Mouse (Mus musculus) left cerebral cortex, adult 2 months (tissue): Measurements from ENCODE around the gene Agap2. TPM values are rescaled to one million over a fixed set of nuclear protein-coding genes. Genes with fewer than 3 reads are reported as not detected.
"Not testable (repeated sequence)": the region's sequence is repeated elsewhere in the genome, so short reads cannot be mapped to it uniquely, and the experiment has no call there.

Experiments used
- DNase-seq, 2 experiments: peaks; one replicate each; pipeline ENCODE4 v3.0.0; 2021 to 2022; ENCODE audit warnings: low spot score in 2 of 2, mixed read lengths in 1 of 2; ENCODE audit errors: extremely low spot score in 1 of 2
- H3K27ac ChIP-seq: fragments of 200-600 bp; 2 replicates; pipeline ENCODE4 v1.8.1; 2022
- H3K4me3 ChIP-seq: fragments of 200-600 bp; 2 replicates; pipeline ENCODE4 v1.8.1; 2022
- CTCF ChIP-seq: fragments of 200-600 bp; IDR thresholded peaks from 2 replicates; pipeline ENCODE4 v1.8.1; 2022; ENCODE audit warnings: antibody characterized with exemption, mild to moderate bottlenecking, moderate library complexity
- intact Hi-C: fragments of 180-260 bp; cut with DNase I; formaldehyde crosslinking; loops from one replicate; pipeline ENCODE4 v1.15.1; 2025
- total RNA-seq, 2 experiments: library from RNA; stranded (reverse); gene quantifications; 2 replicates each; pipeline ENCODE4 v1.2.3; 2021

Gene Agap2
- total RNA-seq, 2 experiments from 2014 or later, result 627 to 694 TPM

- Histone ChIP-seq H3K4me3 (no peak overlapping the region), H3K27ac (no peak overlapping the region)
- no peak for TF ChIP-seq CTCF
- DNase-seq, result no peak
- intact Hi-C loops, result no loop called here
Measured at GRCm38 (mm10) chr10:127126579-127126978, 51.5 kb downstream of the Agap2 start.

GRCm38 (mm10) chr10:127127711-127128279, 52.7 kb downstream of the Agap2 start:
- H3K27ac ChIP-seq, result no peak overlapping the region
- intact Hi-C loops, result no loop called here
- H3K4me3 ChIP-seq, result no peak overlapping the region
- no peak for DNase-seq
- no peak for TF ChIP-seq CTCF

GRCm38 (mm10) chr10:127129431-127129830, 54.3 kb downstream of the Agap2 start:
- no peak for TF ChIP-seq CTCF
- Histone ChIP-seq H3K27ac (no peak overlapping the region), H3K4me3 (no peak overlapping the region)
- intact Hi-C loops, result no loop called here
- no peak for DNase-seq

GRCm38 (mm10) chr10:127132469-127132868, 57.4 kb downstream of the Agap2 start:
- DNase-seq, result no peak
- Histone ChIP-seq H3K27ac (no peak overlapping the region), H3K4me3 (no peak overlapping the region)
- TF ChIP-seq CTCF, result no peak
- intact Hi-C loops, result no loop called here

GRCm38 (mm10) chr10:127134394-127135035, 59.4 kb downstream of the Agap2 start:
- H3K27ac ChIP-seq, H3K4me3 ChIP-seq, intact Hi-C loops, DNase-seq: not testable (repeated sequence)
- TF ChIP-seq CTCF, result peak; percentile 30

- no peak for TF ChIP-seq CTCF
- intact Hi-C loops, result no loop called here
- Histone ChIP-seq H3K4me3 (no peak overlapping the region), H3K27ac (no peak overlapping the region)
- DNase-seq, result no peak
Measured at GRCm38 (mm10) chr10:127135118-127135836, 60.2 kb downstream of the Agap2 start.

- Histone ChIP-seq H3K4me3 (no peak overlapping the region), H3K27ac (no peak overlapping the region)
- DNase-seq, result no peak
- TF ChIP-seq CTCF, result no peak
- intact Hi-C loops, result no loop called here
Measured at GRCm38 (mm10) chr10:127136510-127136909, 61.4 kb downstream of the Agap2 start.

- TF ChIP-seq CTCF, result no peak
Measured at GRCm38 (mm10) chr10:127137896-127138295, 62.8 kb downstream of the Agap2 start.

GRCm38 (mm10) chr10:127138328-127139141, 63.5 kb downstream of the Agap2 start:
- intact Hi-C loops, result no loop called here
- Histone ChIP-seq H3K27ac (no peak overlapping the region), H3K4me3 (no peak overlapping the region)
- no peak for TF ChIP-seq CTCF
- DNase-seq, result no peak

More at GRCm38 (mm10) chr10:127137896-127138295, 62.8 kb downstream of the Agap2 start:
- Histone ChIP-seq H3K4me3 (no peak overlapping the region), H3K27ac (no peak overlapping the region)
- no peak for DNase-seq
- intact Hi-C loops, result no loop called here

- TF ChIP-seq CTCF, result no peak
- DNase-seq, result no peak
- intact Hi-C loops, result loop anchor here (5.0 kb wide), 1 partner anchor 191 kb away; no protein-coding TSS in a partner anchor
- Histone ChIP-seq H3K27ac (no peak overlapping the region), H3K4me3 (no peak overlapping the region)
Measured at GRCm38 (mm10) chr10:127140971-127141370, 65.9 kb downstream of the Agap2 start.

- intact Hi-C loops, result loop anchor here (5.0 kb wide), 1 partner anchor 191 kb away; no protein-coding TSS in a partner anchor
- TF ChIP-seq CTCF, result no peak
- no peak overlapping the region for H3K4me3 ChIP-seq
Measured at GRCm38 (mm10) chr10:127141500-127141899, 66.4 kb downstream of the Agap2 start.

More at GRCm38 (mm10) chr10:127141500-127141899, 66.4 kb downstream of the Agap2 start:
- DNase-seq, result no peak
- H3K27ac ChIP-seq, result no peak overlapping the region

Other genes starting within 250 kb of the Agap2 start
- gene Atp23, start 173.9 kb upstream of the Agap2 start, total RNA-seq, result 10 to 100 TPM; 11.7 TPM
- gene Ctdsp2, start 96.6 kb upstream of the Agap2 start, total RNA-seq, result 10 to 100 TPM; 79.4 to 83.8 TPM
- under 1 TPM; 0.18 to 0.28 TPM for gene Avil, start 74.6 kb upstream of the Agap2 start, total RNA-seq
- gene Tsfm, start 44.4 kb upstream of the Agap2 start, total RNA-seq, result 10 to 100 TPM; 30.2 to 30.7 TPM
- gene Mettl1, start 33.9 kb upstream of the Agap2 start, total RNA-seq, result 10 to 100 TPM; 10.1 to 12.3 TPM
- under 1 TPM in 1 of 2 experiments, not detected in 1; 0.21 TPM for gene Eef1akmt3, start 33.8 kb upstream of the Agap2 start, total RNA-seq
- gene Cyp27b1, start 27.0 kb upstream of the Agap2 start, total RNA-seq, result under 1 TPM; 0.36 to 0.77 TPM
- gene March9, start 15.1 kb upstream of the Agap2 start, total RNA-seq, result 10 to 100 TPM; 18.1 to 22.5 TPM
- 10 to 100 TPM; 74.4 to 75.2 TPM for gene Cdk4, start 11.8 kb upstream of the Agap2 start, total RNA-seq
- 10 to 100 TPM; 63.7 to 64.4 TPM for gene Tspan31, start 5.0 kb upstream of the Agap2 start, total RNA-seq
- gene Os9, start 45.8 kb downstream of the Agap2 start, total RNA-seq, result 100 to 1,000 TPM; 109 to 114 TPM
- gene B4galnt1, start 89.9 kb downstream of the Agap2 start, total RNA-seq, result 100 to 1,000 TPM; 122 to 125 TPM
- gene Slc26a10, start 105.4 kb downstream of the Agap2 start, total RNA-seq, result 1 to 10 TPM; 3.8 TPM
- gene Arhgef25, start 114.8 kb downstream of the Agap2 start, total RNA-seq, result 100 to 1,000 TPM; 198 to 208 TPM
- 100 to 1,000 TPM; 207 to 223 TPM for gene Dtx3, start 120.4 kb downstream of the Agap2 start, total RNA-seq
- 100 to 1,000 TPM; 113 to 115 TPM for gene Pip4k2c, start 136.3 kb downstream of the Agap2 start, total RNA-seq
- gene Kif5a, start 188.1 kb downstream of the Agap2 start, total RNA-seq, result 1,000 to 10,000 TPM; 1,016 to 1,023 TPM
- gene Dctn2, start 191.1 kb downstream of the Agap2 start, total RNA-seq, result 100 to 1,000 TPM; 254 to 259 TPM
- gene Mbd6, start 213.7 kb downstream of the Agap2 start, total RNA-seq, result 10 to 100 TPM; 42.2 to 52.4 TPM
- gene Mars, start 236.5 kb downstream of the Agap2 start, total RNA-seq, result 10 to 100 TPM; 55.3 to 61.5 TPM
- gene Arhgap9, start 246.7 kb downstream of the Agap2 start, total RNA-seq, result 1 to 10 TPM in 1 of 2 experiments, under 1 TPM in 1; 0.47 to 1.2 TPM